Mouse (Mus musculus) thymus, postnatal 14 days (tissue): ENCODE results near the gene Aplp2.

Experiments
- DNase-seq: peaks from one replicate; pipeline ENCODE4 v3.0.0; 2021

Aplp2 gene

GRCm38 (mm10) chr9:31211690-31212499 lies at the start of gene Aplp2:
TSS of gene Aplp2 (minus strand) at chr9:31211815.
- peak; percentile 98 for DNase-seq

DNA sequence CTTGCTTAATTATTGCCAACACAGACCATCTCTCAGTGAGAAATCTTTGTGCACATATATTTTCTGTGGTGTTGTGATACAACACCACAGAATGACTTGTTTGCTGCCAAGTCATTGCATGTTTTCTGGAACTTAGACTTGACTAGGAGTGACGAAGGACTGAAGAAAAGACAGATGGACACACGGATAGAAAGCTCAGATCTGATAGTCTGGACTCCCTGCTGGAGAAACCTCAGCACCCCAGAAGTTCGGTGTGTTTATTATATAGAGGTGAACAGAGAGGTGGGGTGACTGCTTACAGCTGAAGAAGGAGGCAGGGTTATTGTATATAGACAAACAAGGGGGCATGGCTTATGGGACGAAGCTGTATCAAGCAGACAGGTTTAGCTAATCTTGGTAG lies 48.6 kb upstream of the Aplp2 start:
- DNase-seq: no peak

DNA sequence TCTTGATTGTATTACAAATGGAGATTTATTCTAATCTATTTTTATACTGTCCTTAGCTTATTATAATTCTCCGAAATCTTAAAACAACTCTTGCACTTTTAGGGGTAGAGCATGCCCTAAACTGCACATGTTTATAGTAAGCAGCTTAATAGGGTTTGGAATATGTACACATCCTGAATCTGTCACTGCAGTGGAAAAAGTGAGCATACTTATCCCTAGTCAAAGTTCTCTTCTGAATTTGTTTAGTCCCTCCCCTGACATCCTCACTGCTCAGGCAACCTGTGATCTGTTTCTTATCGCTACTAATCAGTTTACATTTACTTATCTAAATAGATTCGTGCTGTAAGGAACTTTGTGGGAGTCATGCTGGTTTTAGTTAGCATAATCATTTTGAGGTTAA lies 46.6 kb upstream of the Aplp2 start:
- no peak for DNase-seq

DNA sequence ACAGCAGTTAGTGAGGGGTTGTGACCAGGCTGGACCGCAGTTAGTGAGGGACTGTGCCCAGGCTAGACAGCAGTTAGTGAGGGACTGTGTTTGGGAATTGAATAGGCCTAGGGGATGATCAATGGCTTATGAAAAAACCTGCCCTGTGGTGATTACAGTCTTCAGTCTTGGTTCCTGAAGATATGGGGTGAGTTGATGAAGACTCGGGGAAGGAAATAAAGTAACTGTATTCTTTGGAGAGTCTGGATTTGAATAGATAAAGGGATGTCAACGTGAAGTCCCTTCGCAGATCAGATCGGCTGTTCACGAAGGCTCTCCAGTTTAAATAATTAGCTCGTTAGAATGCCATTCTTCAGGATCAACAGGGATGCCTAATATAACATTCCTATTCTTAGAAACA lies 44.3 kb upstream of the Aplp2 start:
- no peak for DNase-seq

GRCm38 (mm10) chr9:31254697-31255004 lies 43.0 kb upstream of the Aplp2 start:
- no peak for DNase-seq

DNA sequence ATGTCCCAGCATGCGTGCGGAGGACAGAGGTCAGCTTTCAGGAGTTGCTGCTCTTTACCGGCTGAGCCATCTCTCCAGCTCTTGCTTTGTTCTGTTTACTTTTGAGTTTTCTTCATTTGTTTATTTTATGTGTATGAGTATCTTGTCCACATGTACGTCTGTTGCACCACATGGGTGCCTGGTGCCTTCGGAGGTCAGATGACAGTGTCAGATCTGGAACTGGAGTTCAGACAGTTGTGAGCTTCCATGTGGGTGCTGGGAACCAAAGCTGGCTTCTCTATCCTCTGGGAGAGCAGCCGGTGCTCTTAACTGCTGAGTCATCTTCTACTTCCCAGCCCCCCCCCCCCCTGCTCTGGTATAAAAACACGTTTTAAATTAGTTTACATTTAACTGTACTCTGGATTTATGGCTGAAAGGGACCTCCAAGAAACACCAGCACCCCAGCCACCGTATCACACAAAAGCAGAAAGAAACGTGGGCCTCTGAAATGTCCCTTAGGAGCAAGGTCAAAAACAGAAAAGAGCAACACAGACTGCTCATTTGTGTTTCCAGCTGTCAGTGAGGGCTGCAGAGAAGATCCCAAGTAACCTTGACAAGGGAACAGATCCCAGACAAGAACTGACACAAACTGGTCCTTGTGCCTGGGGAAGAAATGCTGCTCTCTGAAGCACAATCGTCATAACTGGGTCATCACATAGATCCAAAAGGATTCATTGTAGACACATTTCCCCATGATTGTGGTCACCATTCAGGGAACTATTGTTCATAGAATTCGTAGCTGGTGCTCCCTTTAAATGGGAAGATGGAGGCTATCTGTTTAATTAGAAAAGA lies 42.5 kb upstream of the Aplp2 start:
- DNase-seq: no peak

GRCm38 (mm10) chr9:31253311-31253734 lies 41.7 kb upstream of the Aplp2 start:
- no peak for DNase-seq

DNA sequence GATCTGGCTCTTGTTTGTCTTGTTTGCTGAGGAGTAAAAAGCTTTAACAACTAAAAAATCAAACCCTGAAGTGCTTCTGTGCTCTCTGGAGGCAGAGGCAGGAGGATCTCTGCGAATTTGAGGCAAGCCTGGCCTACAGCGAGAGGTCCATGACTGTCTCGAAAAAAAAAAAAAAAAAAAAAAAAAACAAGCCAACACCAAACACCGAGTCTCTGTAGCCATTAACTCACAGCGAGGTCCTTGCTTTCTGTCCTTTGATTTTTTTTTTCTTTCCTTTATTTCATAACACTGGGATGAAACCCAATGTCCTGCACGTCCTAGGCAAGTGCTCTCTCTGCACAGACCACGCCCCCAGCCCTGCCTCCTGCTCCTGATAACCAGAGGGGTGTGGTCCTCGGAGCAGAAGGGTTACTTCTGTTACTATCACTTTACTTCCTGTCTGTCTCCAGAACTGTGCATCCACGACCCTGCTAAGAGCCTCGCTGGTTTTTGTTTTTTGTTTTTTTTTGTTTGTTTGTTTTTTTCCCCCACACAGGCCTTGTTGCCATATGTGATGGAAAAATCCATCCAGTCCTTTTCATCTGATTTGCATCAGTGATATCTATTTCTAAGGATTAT lies 40.7 kb upstream of the Aplp2 start:
- DNase-seq: peak; percentile 45

DNA sequence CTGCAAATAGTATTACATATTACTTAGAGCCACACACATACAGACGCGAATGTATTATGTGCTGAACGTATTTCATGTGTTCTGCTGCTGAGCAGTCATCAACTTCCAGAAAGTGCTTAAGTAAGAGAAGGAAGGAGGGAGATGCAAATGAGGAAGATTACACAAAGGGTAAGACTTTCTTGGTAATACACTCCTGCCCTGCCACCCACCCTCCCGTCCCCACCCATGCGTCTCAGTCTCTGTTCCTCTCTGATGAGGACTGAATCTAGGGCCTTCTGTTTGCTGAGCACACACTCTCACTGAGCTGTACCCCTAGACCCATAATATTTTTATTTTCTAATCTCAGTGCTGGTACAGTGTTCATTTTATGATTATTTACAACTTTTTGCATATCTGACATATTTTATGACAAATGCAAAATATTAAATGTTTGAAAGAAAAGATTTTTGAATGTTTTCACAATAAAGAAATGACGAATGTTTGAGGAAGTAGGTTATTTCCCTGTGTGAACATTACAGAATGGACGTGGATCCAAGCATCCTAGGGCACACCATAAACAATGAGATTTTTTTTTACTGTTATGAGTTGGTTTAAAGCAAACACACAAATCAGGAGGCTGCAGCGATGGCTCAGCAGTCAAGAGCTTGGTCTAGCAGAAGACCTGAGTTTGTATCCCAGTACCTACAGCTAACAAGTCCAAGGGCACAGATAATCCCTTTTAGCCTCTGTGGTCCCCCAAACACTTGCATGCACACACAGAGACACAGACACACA lies 36.0 kb upstream of the Aplp2 start:
- no peak for DNase-seq

DNA sequence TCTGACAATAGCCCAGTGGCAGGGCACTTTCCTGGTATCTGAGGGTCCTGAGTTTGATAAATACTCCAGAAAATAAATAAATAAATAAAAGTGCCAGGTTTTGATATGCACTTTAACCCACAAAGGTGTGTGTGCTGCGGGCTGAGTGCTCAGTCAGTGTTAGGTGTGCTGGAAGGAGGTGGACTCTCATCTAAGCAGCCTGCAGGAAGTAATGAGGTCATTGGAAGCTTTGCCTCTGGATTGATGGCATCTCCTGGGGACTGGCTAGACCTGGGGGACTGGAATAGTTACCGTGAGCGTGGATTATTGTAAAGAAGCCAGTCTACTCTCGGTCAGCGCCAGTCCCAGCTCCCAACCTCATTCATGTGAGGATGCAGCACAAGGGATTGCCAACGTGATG lies 34.8 kb upstream of the Aplp2 start:
- DNase-seq: no peak

DNA sequence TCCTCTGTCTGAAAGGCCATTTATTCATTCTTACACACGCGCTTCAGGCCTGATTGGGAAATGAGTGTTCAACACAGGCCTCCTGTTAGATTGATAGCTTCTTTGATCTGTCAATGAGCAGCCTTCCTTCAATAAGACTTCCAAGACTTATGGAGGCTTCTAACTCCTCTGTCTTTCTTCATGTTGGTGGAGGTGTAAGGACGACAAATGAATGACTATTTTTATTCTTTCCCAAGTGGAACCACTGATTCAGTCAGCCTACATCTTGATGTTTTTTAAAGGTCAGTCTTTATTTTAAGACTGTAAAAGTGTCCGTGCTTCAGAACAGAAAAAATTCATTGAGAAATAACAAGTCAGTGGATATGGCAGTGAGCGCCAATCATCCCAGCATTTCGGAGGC lies 33.4 kb upstream of the Aplp2 start:
- DNase-seq: no peak

DNA sequence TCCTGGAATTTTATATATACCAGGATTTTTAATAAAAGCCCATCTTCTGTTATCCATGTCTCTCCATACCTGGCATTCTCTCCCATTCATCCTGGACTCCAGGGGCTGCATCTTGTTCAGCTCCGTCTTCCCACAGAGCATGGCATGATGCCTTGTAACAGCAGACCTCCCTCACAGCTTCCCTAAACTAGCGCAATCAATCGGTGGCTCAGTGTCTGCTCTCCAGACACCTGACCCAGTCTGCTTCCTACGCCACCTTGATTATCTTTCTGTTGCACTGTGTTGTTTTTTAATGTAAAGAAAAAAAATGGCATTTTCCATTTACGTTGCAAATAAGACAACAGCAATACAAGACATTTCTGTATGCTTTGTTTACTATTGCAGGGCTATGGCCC lies 32.3 kb upstream of the Aplp2 start:
- no peak for DNase-seq

- no peak for DNase-seq
Observed at GRCm38 (mm10) chr9:31243306-31243938, 31.8 kb upstream of the Aplp2 start.

GRCm38 (mm10) chr9:31241208-31241699 lies 29.6 kb upstream of the Aplp2 start:
- no peak for DNase-seq

DNA sequence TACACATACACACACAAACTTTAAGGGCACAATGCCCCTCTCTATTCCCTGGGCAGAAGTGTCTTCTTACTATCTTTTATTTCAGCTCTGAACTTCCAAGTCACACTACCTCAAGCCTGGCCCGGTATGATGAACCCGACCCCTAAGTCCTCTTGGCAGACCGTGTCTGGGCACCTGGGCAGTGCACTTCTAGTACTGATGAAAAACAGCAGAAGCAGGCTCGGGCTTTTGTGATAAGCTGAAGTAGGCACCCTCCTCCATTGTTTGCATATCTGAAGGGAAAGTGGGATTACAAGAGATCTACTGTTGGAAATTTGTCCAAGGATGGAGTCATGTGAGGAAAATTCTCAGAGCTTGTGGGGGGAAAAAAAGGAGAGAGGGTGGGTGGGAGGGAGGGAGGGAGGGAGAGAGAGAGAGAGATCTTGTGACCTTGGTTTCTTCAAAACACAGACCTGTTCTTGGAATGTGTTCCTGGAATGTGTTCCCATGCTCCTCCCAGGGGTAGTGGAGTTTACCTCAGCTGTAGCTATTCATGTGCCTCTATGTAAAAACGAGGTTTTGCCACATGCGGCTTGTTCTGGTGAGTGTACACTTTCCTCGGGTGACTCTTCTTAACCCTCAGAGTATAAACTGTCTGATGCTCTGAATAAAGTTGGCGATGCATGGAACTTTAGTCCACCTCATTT lies 29.1 kb upstream of the Aplp2 start:
- no peak for DNase-seq

GRCm38 (mm10) chr9:31239551-31239950 lies 27.9 kb upstream of the Aplp2 start:
- DNase-seq: no peak

DNA sequence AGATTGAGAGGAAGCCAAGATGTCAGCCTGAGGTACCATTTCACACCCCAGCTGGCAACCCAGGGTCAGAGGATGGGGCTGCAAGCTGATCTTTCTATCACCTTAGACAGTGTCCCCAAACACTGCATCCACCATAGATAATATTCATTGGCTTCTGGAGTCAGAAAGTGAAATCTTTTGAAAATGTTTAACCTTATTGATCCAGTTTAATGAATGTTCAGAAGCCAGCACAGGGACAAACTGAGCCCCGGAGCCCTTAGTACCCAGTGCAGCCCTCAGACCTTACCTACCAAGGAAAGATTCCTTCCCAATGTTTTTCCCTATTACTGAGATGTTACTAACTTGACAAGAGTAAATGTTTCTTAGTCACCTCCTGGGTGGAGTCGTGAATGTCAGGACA lies 26.9 kb upstream of the Aplp2 start:
- no peak for DNase-seq

GRCm38 (mm10) chr9:31236079-31236478 lies 24.5 kb upstream of the Aplp2 start:
- DNase-seq: no peak

DNA sequence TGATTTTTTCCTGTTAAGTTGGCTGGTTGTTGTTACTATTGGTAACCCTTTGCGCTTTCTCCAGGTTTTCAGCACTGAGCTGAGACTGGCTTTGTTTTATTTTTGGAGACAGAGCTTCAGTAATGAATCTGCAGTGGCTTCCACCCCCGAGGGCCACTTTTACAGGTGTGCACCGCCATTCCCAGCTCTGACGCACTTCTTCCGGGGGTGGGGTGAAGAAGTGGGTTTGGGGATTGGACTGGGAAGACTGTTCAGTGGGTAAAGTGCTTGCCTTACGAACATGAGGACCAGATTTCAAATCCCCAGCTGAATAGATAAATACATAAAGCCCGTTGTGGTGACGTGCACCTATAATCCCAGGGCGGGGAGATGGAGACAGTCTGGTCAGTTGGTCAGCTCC lies 23.9 kb upstream of the Aplp2 start:
- DNase-seq: no peak

- DNase-seq: no peak
Observed at GRCm38 (mm10) chr9:31235030-31235429, 23.4 kb upstream of the Aplp2 start.

- no peak for DNase-seq
Observed at GRCm38 (mm10) chr9:31226541-31226940, 14.9 kb upstream of the Aplp2 start.

DNA sequence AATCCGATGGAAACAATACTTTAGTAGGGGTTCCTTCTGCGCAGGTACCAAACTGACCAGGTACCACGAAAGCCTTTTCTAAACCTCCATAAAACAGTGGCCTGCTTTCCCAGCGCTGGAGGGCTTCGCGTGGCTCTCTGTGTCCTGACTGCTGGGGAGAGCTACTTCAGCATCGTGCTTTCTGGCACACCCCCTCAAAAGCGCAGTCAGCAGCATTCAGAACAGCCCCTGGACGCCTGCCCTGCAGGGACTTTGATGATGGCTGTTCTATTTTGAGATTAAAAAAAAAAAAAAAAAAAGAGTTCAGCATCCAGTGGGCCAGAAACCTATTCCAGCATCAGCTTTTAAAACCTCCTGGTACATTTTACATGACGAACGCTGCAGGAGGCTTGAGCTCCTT lies 14.2 kb upstream of the Aplp2 start:
- no peak for DNase-seq
